Mouse (Mus musculus) forebrain, embryonic 14.5 days (tissue): ENCODE results near the gene Akap2. TPM values are rescaled to one million over a fixed set of nuclear protein-coding genes. Genes with fewer than 3 reads are reported as not detected.

ENCODE experiments used
- ATAC-seq: fragments of 200-750 bp; cut with Nextera tagmentation; 2 replicates; pipeline ENCODE4 v1.8.0; 2017; ENCODE audit warnings: mild to moderate bottlenecking, moderate library complexity
- DNase-seq: peaks from one replicate; pipeline ENCODE4 v3.0.0-alpha.2; 2015; ENCODE audit warnings: low spot score
- H3K27ac ChIP-seq: fragments of 300-500 bp; sonication (generic); 2 replicates; pipeline ENCODE4 v1.5.1; 2014; ENCODE audit warnings: low read depth, mild to moderate bottlenecking, control low read depth, low read length, moderate library complexity
- H3K27me3 ChIP-seq: fragments of 300-500 bp; sonication (generic); replicated peaks from 2 replicates; pipeline ENCODE4 v1.6.1; 2014; ENCODE audit warnings: low read length, control low read depth, mixed read lengths; ENCODE audit not compliant: control insufficient read depth, insufficient read depth
- H3K36me3 ChIP-seq: fragments of 300-500 bp; sonication (generic); 2 replicates; pipeline ENCODE4 v1.6.1; 2014; ENCODE audit warnings: low read length, control low read depth; ENCODE audit not compliant: control insufficient read depth, insufficient read depth
- H3K4me1 ChIP-seq: fragments of 300-500 bp; sonication (generic); 2 replicates; pipeline ENCODE4 v1.6.1; 2014; ENCODE audit warnings: antibody characterized with exemption, low read length, control low read depth; ENCODE audit not compliant: control insufficient read depth, insufficient read depth
- H3K4me2 ChIP-seq: fragments of 300-500 bp; sonication (generic); 2 replicates; pipeline ENCODE4 v1.6.1; 2014; ENCODE audit warnings: mild to moderate bottlenecking, control low read depth, low read length
- H3K4me3 ChIP-seq: fragments of 300-500 bp; sonication (generic); 2 replicates; pipeline ENCODE4 v1.5.1; 2014; ENCODE audit warnings: low read depth, low read length, control low read depth
- H3K9ac ChIP-seq: fragments of 300-500 bp; sonication (generic); 2 replicates; pipeline ENCODE4 v1.6.1; 2014; ENCODE audit warnings: mild to moderate bottlenecking, low read length, control low read depth, moderate library complexity
- H3K9me3 ChIP-seq: fragments of 300-500 bp; sonication (generic); replicated peaks from 2 replicates; pipeline ENCODE4 v1.6.1; 2016; ENCODE audit warnings: low read length, control low read depth, mixed read lengths; ENCODE audit not compliant: control insufficient read depth
- WGBS: fragments of 180-500 bp; shearing (Covaris S2); extraction: QIAGEN DNeasy Blood & Tissue Kit; methylation state at CpG from one replicate; pipeline ENCODE4 v1.1.7; 2014; 5-methylcytosine and 5-hydroxymethylcytosine counted together
- polyA plus RNA-seq: library from polyadenylated mRNA; unstranded; fragments of >200 nt; fragmentation: Nextera tagmentation; extraction: Ambion mirVana; gene quantifications from 2 replicates; pipeline ENCODE4 v1.2.1, GENCODE M21; 2014

Akap2 gene
- polyA plus RNA-seq, 1 experiment from 2014 or later = 5.0 TPM

DNA sequence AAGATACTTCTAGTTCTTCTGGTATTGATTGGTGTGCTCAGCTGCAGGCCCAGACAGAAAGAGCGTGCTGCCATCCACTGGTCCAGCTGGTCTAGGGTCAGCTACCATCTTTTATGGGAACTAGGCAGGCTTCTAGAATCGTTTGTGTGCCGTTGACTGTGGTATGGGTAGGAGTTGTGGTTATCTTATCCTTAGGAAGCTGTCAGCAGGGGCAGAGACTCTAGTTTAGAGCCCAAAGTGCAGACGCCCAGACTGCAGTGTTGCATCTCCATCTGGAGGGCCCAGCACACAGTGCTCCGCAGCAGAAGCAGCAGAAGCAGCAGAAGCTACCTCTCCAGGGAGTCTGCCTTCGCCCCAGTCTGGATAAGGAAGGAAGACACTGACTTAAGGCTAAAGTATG is 132.0 kb downstream of the Akap2 start:
- H3K27me3 ChIP-seq = no peaks in the 10 kb centered on the region
- H3K27ac ChIP-seq = no peak overlapping the region
- ATAC-seq (no peak), DNase-seq (no peak)
- H3K4me2 ChIP-seq = no peak overlapping the region
- H3K9ac ChIP-seq = no peak overlapping the region
- H3K36me3 ChIP-seq = no peaks in the 10 kb centered on the region
- no peak overlapping the region for H3K4me3 ChIP-seq
- WGBS = 89% methylated on average over 6 of the region's 6 CpGs
- no peaks in the 10 kb centered on the region for H3K9me3 ChIP-seq
- H3K4me1 ChIP-seq = peaks cover 5% of the 10 kb centered on the region; the same call in 1 of the 2 replicates

DNA sequence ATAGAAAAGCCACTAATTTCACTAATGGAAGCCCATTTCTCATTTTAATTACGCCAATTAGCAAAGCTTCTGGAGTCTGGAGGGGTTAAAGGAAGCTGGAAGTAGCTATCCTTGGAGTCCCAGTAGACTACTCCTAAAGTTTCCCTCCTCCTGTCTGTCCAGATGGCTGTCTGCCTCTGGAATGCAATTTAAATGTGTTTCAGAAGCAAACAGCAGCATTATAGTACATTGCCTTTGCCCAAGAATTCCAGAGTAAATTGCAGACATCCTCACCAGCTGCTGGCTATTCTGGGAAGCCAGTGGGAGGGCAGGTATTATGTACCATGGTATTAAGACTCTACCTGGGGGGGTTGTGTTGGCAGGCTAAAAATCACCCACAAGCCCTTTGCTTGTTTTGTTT is 134.3 kb downstream of the Akap2 start:
- H3K4me3 ChIP-seq = no peak overlapping the region
- peaks cover 8% of the 10 kb centered on the region; the same call in 1 of the 2 replicates for H3K36me3 ChIP-seq
- DNase-seq = no peak
- no peaks in the 10 kb centered on the region; the same call in 1 of the 2 replicates for H3K4me1 ChIP-seq
- no peak overlapping the region for H3K9ac ChIP-seq
- 72% methylated on average over 1 of the region's 1 CpGs for WGBS
- no peak for ATAC-seq
- no peak overlapping the region for H3K27ac ChIP-seq
- no peak overlapping the region for H3K4me2 ChIP-seq
- H3K9me3 ChIP-seq = no peaks in the 10 kb centered on the region
- H3K27me3 ChIP-seq = no peaks in the 10 kb centered on the region

DNA sequence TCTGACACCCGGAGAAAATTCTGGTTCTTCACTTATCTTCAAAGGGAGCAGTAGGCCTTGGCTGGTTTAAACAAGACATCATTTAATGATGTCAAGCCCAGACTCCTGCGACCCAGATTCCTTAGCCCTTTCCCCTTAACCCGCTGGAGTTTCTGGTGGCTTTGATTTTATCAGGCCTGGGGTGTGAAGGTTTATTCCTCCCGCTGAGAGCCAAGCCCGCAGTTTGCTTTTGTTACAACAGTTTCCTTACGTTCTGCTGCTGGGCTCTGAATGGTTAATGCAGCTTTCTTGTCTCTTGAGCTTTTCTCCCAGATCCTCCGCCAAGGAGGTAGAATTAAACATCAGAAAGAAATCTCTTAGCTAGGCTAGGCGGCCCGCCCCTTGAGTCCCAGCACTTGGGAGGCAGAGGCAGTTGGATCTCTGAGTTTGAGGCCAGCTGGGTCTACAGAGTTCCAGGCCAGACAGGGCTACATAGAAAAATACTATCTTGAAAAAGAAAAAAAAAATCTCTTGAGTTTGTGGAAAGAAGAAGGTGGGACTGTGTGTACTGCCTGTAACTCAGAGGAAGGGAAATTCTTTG is 135.1 kb downstream of the Akap2 start:
- no peak for DNase-seq
- no peaks in the 10 kb centered on the region for H3K27me3 ChIP-seq
- H3K4me2 ChIP-seq = no peak overlapping the region
- ATAC-seq = no peak
- no peak overlapping the region for H3K9ac ChIP-seq
- 27% methylated on average over 9 of the region's 9 CpGs for WGBS
- no peaks in the 10 kb centered on the region; the same call in 1 of the 2 replicates for H3K4me1 ChIP-seq
- H3K9me3 ChIP-seq = no peaks in the 10 kb centered on the region
- H3K36me3 ChIP-seq = peaks cover 8% of the 10 kb centered on the region; the same call in 1 of the 2 replicates
- no peak overlapping the region for H3K4me3 ChIP-seq
- no peak overlapping the region for H3K27ac ChIP-seq

DNA sequence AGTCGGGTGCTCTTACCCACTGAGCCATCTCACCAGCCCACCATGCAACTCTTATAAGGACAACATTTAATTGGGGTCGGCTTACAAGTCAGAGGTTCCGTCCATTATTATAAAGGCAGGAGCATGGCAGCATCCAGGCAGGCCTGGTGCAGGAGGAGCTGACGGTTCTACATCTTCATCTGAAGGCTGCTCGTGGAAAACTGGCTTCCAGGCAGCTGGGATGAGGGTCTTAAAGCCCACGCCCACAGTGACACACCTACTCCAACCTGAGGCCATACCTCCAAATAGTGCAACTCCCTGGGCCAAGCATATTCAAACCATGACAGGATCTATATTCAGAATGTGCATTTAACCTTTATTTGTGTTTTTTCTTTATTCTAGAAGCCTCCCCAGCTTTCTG is 136.7 kb downstream of the Akap2 start:
- no peak for ATAC-seq
- no peak overlapping the region for H3K27ac ChIP-seq
- 86% methylated on average over 6 of the region's 6 CpGs for WGBS

GRCm38 (mm10) chr4:57855281-57855941 is 138.0 kb downstream of the Akap2 start:
- ATAC-seq (no peak), DNase-seq (no peak)
- WGBS = 94% methylated on average over 18 of the region's 18 CpGs
- H3K4me2 ChIP-seq = no peak overlapping the region
- no peaks in the 10 kb centered on the region for H3K9me3 ChIP-seq
- H3K27ac ChIP-seq = no peak overlapping the region
- H3K36me3 ChIP-seq = peaks cover 8% of the 10 kb centered on the region; the same call in 1 of the 2 replicates
- no peaks in the 10 kb centered on the region; the same call in 1 of the 2 replicates for H3K4me1 ChIP-seq
- H3K27me3 ChIP-seq = no peaks in the 10 kb centered on the region
- no peak overlapping the region for H3K9ac ChIP-seq
- no peak overlapping the region for H3K4me3 ChIP-seq

More for the DNA sequence above, 136.7 kb downstream of the Akap2 start:
- DNase-seq = no peak
- Histone ChIP-seq H3K36me3 (peaks cover 8% of the 10 kb centered on the region; the same call in 1 of the 2 replicates), H3K4me1 (no peaks in the 10 kb centered on the region; the same call in 1 of the 2 replicates), H3K4me3 (no peak overlapping the region), H3K9me3 (no peaks in the 10 kb centered on the region), H3K4me2 (no peak overlapping the region), H3K27me3 (no peaks in the 10 kb centered on the region), H3K9ac (no peak overlapping the region)

- Histone ChIP-seq H3K4me1 (no peaks in the 10 kb centered on the region; the same call in 1 of the 2 replicates), H3K36me3 (peaks cover 8% of the 10 kb centered on the region; the same call in 1 of the 2 replicates), H3K9ac (no peak overlapping the region), H3K4me3 (no peak overlapping the region), H3K27me3 (no peaks in the 10 kb centered on the region), H3K4me2 (no peak overlapping the region), H3K27ac (no peak overlapping the region), H3K9me3 (no peaks in the 10 kb centered on the region)
- DNase-seq = no peak
- ATAC-seq = no peak
- 93% methylated on average over 10 of the region's 10 CpGs for WGBS
Measured at GRCm38 (mm10) chr4:57856673-57857072, 139.2 kb downstream of the Akap2 start.

- Histone ChIP-seq H3K27ac (no peak overlapping the region), H3K4me2 (no peak overlapping the region)
- 93% methylated on average over 6 of the region's 6 CpGs for WGBS
Measured at GRCm38 (mm10) chr4:57860204-57860611, 142.8 kb downstream of the Akap2 start.

DNA sequence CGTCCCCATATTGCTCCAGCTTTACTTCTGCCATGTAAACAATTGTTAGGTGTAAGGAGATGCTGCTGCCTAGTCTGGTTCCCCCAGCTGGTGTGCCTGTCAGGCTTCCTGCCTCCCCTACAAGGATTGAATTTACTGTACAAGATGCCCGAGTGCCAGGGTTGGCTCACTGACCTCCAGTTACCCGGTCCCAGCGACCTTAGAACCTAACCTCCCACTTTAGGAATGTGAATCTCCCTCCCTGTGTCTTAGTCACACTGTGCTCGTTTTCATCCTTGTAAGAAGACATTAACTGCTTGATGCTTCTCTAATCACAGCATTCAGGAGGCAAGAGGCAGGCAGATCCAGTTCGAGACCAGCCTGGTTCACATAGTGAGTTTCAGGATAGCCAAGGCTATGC is 143.7 kb downstream of the Akap2 start:
- no peak overlapping the region for H3K4me3 ChIP-seq
- 0 out of 2 replicates have a peak, but pooled peaks cover 4% of the 10 kb centered on the region for H3K36me3 ChIP-seq
- no peak for DNase-seq
- whole genome bisulfite sequencing = 84% methylated on average over 6 of the region's 6 CpGs
- no peaks in the 10 kb centered on the region for H3K27me3 ChIP-seq
- H3K4me2 ChIP-seq = no peak overlapping the region
- no peak overlapping the region for H3K27ac ChIP-seq
- H3K9ac ChIP-seq = no peak overlapping the region
- H3K4me1 ChIP-seq = no peaks in the 10 kb centered on the region
- H3K9me3 ChIP-seq = no peaks in the 10 kb centered on the region
- ATAC-seq = no peak

More at GRCm38 (mm10) chr4:57860204-57860611, 142.8 kb downstream of the Akap2 start:
- Histone ChIP-seq H3K4me3 (no peak overlapping the region), H3K9me3 (no peaks in the 10 kb centered on the region), H3K9ac (no peak overlapping the region), H3K4me1 (no peaks in the 10 kb centered on the region), H3K27me3 (no peaks in the 10 kb centered on the region), H3K36me3 (peaks cover 8% of the 10 kb centered on the region; the same call in 1 of the 2 replicates)
- ATAC-seq = no peak
- no peak for DNase-seq

DNA sequence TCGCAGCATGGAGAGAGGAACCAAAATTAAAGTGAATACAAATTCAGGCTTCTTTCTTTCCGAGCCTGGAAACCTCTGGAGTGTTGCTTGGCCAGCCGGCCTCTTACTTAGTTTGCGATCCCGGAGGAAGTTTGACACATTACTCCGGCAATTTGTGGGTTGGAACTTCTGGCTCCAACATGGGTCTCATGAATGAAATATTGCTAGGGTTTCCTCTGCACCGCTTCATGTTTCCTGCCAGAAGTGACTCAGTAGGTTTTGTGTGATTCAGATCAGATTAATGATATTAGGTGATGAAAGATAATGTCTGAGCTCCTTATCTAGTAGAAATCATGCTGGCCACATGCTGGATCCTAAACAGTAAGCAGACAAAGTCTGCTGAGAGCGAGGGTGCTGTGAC is 144.4 kb downstream of the Akap2 start:
- Histone ChIP-seq H3K36me3 (no peaks in the 10 kb centered on the region), H3K9me3 (no peaks in the 10 kb centered on the region), H3K4me1 (no peaks in the 10 kb centered on the region), H3K4me3 (no peak overlapping the region), H3K27me3 (no peaks in the 10 kb centered on the region), H3K27ac (no peak overlapping the region), H3K9ac (no peak overlapping the region), H3K4me2 (no peak overlapping the region)
- 94% methylated on average over 8 of the region's 8 CpGs for WGBS
- ATAC-seq (no peak), DNase-seq (no peak)
